Mouse (Mus musculus) heart, embryonic 11.5 days (tissue): ENCODE data around the gene Caskin1. TPM values are rescaled to one million over a fixed set of nuclear protein-coding genes. Genes with fewer than 3 reads are reported as not detected.
A peak's percentile ranks its signal among the peaks of the same experiment; 100 is the strongest.

Experiments used
- ATAC-seq: fragments of 200-750 bp; cut with Nextera tagmentation; replicated peaks from 2 replicates; pipeline ENCODE4 v1.8.0; 2017; ENCODE audit warnings: moderate library complexity; ENCODE audit not compliant: insufficient number of reproducible peaks, low FRiP score, low TSS enrichment
- H3K27ac ChIP-seq: fragments of 300-500 bp; sonication (generic); 2 replicates; pipeline ENCODE4 v1.5.1; 2014; ENCODE audit warnings: mild to moderate bottlenecking, low read depth, low read length
- H3K27me3 ChIP-seq: fragments of 300-500 bp; sonication (generic); 2 replicates; pipeline ENCODE4 v1.6.1; 2014; ENCODE audit warnings: mild to moderate bottlenecking, low read length, mixed read lengths; ENCODE audit not compliant: control insufficient read depth, insufficient read depth
- H3K36me3 ChIP-seq: fragments of 300-500 bp; sonication (generic); 2 replicates; pipeline ENCODE4 v1.6.1; 2014; ENCODE audit warnings: mild to moderate bottlenecking, low read length, moderate library complexity, mixed read lengths; ENCODE audit not compliant: control insufficient read depth, insufficient read depth
- H3K4me1 ChIP-seq: fragments of 300-500 bp; sonication (generic); 2 replicates; pipeline ENCODE4 v1.6.1; 2014; ENCODE audit warnings: low read length; ENCODE audit not compliant: control insufficient read depth, insufficient read depth
- H3K4me2 ChIP-seq: fragments of 300-500 bp; sonication (generic); 2 replicates; pipeline ENCODE4 v1.6.1; 2014; ENCODE audit warnings: mild to moderate bottlenecking, moderate library complexity
- H3K4me3 ChIP-seq: fragments of 300-500 bp; sonication (generic); 2 replicates; pipeline ENCODE4 v1.5.1; 2014; ENCODE audit warnings: low read depth, low read length
- H3K9ac ChIP-seq: fragments of 300-500 bp; sonication (generic); 2 replicates; pipeline ENCODE4 v1.6.1; 2014; ENCODE audit warnings: mild to moderate bottlenecking, low read depth, low read length, moderate library complexity
- H3K9me3 ChIP-seq: fragments of 300-500 bp; sonication (generic); replicated peaks from 2 replicates; pipeline ENCODE4 v1.6.1; 2016; ENCODE audit warnings: low read length; ENCODE audit not compliant: control insufficient read depth
- WGBS: fragments of 180-500 bp; shearing (Covaris S2); extraction: QIAGEN DNeasy Blood & Tissue Kit; methylation state at CpG from one replicate; pipeline ENCODE4 v1.1.7; 2014; ENCODE audit not compliant: insufficient replicate concordance; 5-methylcytosine and 5-hydroxymethylcytosine counted together
- polyA plus RNA-seq: library from polyadenylated mRNA; unstranded; fragments of >200 nt; fragmentation: Nextera tagmentation; extraction: Ambion mirVana; gene quantifications from 2 replicates; pipeline ENCODE4 v1.2.1, GENCODE M21; 2014

The Caskin1 gene
- polyA plus RNA-seq, 1 experiment from 2014 or later, result 0.40 TPM

DNA sequence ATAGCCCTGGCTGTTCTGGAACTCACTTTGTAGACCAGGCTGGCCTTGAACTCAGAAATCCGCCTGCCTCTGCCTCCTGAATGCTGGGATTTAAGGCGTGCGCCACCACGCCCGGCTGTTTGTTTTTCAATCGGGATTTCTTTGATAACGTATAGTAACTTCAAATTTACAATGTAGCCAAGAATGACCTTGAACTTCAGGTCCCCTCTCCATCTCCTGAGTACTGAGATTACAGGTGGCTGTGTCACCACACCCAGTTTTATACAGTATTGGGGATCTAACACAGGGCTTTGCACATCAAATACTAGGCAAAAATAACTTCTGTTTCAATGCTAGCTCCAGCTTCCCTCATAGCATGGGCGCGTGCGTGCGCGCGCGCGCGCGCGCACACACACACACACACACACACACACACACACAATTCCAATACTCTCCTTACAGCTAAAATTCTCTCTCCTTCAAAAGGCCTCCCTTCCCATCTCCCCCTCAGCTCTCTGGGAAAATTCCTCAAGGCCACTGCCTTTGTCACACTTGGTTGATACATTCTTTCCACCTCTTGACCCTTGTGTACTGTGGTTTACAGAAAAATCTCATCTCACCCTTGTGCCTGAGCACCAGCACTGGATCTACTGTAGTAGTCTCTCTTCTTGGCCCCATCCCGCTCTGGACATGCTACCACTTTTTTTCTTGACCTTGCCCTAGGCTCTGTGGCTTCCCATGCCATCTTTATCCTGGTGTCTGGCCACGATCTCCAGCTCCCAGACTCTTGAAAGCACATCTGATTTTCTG is 7.2 kb upstream of the Caskin1 start:
- no peak overlapping the region for H3K4me3 ChIP-seq
- WGBS, result 89% methylated on average over 20 of the region's 20 CpGs
- H3K4me1 ChIP-seq, result peaks cover 13% of the 10 kb centered on the region
- no peaks in the 10 kb centered on the region for H3K9me3 ChIP-seq
- ATAC-seq, result no peak
- no peaks in the 10 kb centered on the region for H3K27me3 ChIP-seq
- H3K27ac ChIP-seq, result no peak overlapping the region
- no peak overlapping the region for H3K9ac ChIP-seq
- peaks cover 6% of the 10 kb centered on the region for H3K36me3 ChIP-seq
- H3K4me2 ChIP-seq, result no peak overlapping the region

DNA sequence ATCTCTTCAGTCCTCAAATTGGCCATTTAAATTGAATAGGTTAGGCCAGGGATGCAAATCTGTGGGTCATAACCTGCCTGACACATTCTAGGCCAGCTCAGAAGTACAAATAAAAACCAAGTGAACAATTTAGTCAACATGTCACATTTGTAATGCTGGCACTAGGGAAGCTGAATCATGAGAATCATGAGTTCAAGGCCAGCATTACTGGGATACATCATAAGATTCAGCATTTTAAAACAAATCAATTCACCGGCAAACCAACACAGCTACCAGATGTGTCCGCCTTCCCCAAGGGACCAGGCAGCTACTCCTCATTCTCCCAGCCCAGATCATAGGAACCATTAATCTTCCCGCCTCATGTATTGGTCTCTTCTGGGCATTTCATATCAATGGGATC is 4.9 kb upstream of the Caskin1 start:
- WGBS, result 85% methylated on average over 3 of the region's 3 CpGs
- Histone ChIP-seq H3K4me3 (no peak overlapping the region), H3K27ac (no peak overlapping the region), H3K9me3 (no peaks in the 10 kb centered on the region), H3K36me3 (no peaks in the 10 kb centered on the region), H3K9ac (no peak overlapping the region), H3K4me2 (no peak overlapping the region), H3K4me1 (peaks cover 6% of the 10 kb centered on the region), H3K27me3 (peaks cover 18% of the 10 kb centered on the region)
- no peak for ATAC-seq

DNA sequence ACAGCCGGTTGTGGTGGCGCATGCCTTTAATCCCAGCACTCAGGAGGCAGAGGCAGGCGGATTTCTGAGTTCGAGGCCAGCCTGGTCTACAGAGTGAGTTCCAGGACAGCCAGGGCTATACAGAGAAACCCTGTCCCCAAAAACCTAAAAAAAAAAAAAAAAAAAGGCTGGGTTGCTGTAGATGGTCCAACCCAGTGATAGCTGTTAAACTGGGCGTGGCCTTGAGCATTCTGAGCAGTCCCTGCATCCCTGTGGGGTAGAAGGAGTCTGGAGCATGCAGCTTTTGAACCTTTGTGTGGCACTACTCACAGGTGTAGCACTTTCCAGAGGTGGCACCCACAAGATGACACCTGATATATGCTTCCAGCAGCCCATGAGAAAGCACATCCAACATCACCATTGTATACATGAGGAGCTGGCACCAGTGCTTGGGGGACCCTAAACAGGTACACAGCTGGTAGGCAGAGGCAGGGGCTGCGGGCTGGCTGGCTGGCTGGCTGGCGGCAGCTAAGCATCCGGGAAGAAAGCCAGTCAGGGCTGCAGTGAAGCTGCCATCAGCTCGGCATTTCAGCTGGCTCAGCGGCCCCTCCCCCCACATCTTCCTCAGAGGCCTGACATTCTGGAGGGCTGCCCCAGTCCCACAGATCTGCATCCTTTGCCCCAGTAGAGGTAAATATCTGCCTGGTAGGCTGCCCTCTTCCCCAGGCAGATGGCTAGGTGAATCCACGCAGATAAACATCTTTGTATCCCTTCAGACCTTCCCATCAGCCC is 3.1 kb upstream of the Caskin1 start:
- Histone ChIP-seq H3K4me3 (no peak overlapping the region), H3K9ac (no peak overlapping the region), H3K9me3 (no peaks in the 10 kb centered on the region), H3K27me3 (peaks cover 36% of the 10 kb centered on the region), H3K4me1 (peaks cover 6% of the 10 kb centered on the region), H3K36me3 (no peaks in the 10 kb centered on the region), H3K27ac (no peak overlapping the region), H3K4me2 (peak overlapping the region; percentile 14; the same call in 1 of the 2 replicates)
- WGBS, result 29% methylated on average over 11 of the region's 11 CpGs
- no peak for ATAC-seq

DNA sequence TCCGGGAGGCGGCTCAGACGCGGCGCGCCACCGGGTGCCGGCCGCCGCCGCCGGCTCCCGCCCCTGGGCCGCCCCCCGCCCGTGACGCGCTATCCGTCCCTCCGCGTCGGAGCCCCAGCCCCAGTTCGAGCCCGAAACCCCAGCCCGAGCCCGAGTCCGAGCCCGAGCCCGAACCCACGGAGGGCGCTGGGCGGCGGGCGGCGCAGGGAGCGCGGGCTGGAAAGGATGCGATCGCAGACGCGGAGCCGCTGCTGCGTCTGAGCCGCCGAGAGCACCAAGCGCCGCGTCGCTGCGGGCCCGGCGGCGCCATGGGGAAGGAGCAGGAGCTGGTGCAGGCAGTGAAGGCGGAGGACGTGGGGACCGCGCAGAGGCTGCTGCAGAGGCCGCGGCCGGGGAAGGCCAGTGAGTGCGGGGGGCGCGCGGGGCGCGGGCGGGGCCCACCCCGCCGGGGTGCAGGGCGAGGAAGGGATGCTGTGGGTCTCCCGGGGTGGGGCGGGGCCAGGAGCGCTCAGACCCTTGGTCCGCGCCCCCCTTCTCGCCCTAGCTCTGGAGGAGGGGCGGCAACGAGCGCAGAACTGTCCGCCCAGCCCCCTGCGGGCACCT is 362 bp downstream of the Caskin1 start:
- peak overlapping the region; percentile 73 for H3K9ac ChIP-seq
- H3K27ac ChIP-seq, result no peak overlapping the region
- peaks cover 43% of the 10 kb centered on the region for H3K27me3 ChIP-seq
- peak overlapping the region; percentile 76 for H3K4me3 ChIP-seq
- no peaks in the 10 kb centered on the region for H3K36me3 ChIP-seq
- peak overlapping the region; percentile 84 for H3K4me2 ChIP-seq
- no peaks in the 10 kb centered on the region for H3K9me3 ChIP-seq
- WGBS, result under 1% methylated on average over 64 of the region's 81 CpGs
- H3K4me1 ChIP-seq, result peaks cover 6% of the 10 kb centered on the region
- ATAC-seq, result peak; percentile 59; the same call in 1 of the 2 replicates

DNA sequence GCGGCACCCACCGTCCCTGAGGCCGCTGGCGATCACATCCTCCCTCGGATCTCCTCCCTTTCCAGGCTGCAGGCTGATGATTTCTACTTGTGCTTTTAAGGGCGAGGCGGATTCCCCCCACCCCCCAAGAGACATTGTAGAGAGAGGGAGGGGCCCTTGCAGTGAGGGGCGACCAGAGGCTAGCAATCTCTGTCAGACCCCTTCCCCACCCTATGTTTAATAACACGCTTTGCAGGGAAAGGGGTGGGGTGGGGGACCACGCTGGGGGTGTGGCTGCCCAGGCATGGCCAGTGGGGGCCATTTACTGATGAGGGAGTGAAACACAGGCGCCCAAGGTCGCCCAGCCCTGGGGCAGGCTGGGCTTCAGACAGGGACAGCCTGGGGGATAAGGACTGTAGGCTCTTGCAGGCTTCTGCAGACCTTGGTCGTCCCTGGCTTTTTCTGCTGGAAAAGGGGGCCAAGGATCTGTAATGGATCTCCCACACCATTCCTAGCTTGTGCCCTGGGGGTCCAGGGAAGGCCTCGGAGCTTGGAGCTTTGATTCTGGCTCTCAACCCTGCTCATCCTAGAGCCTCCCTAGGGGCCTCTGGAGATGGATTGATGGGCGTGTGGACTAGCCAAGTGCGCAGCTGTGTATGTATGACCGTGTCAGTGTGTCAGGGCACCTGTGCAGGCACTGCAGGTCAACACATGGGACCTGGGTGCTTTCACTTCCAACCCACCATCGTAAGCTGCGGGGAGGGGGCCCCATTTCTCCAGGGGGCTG is 1.0 kb downstream of the Caskin1 start:
- Histone ChIP-seq H3K4me2 (peak overlapping the region; percentile 84), H3K27me3 (peaks cover 43% of the 10 kb centered on the region), H3K4me1 (peaks cover 6% of the 10 kb centered on the region), H3K9ac (peak overlapping the region; percentile 73), H3K27ac (no peak overlapping the region), H3K36me3 (no peaks in the 10 kb centered on the region), H3K4me3 (peak overlapping the region; percentile 76), H3K9me3 (no peaks in the 10 kb centered on the region)
- ATAC-seq, result no peak
- 20% methylated on average over 19 of the region's 19 CpGs for WGBS

DNA sequence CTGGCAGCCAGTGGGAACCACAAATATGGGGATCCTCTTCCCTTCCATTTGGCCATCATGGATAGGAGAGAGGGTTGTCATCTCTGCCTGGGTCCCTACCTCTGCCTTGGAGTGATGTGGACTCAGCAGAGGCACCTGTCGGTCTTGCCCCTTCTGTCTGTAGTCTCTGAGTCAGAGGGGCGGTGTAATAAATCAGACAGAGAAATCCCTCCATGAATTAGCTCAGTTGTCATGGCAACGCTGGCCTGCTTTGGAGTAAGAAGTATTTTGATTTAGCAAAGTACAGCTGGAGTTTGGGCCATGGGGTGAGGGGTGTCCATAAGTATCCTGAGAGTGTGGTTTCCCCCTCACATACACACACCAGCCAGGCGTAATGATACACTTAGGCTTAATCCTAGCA is 2.0 kb downstream of the Caskin1 start:
- H3K4me2 ChIP-seq, result no peak overlapping the region
- no peaks in the 10 kb centered on the region for H3K36me3 ChIP-seq
- ATAC-seq, result no peak
- no peak overlapping the region for H3K4me3 ChIP-seq
- no peaks in the 10 kb centered on the region for H3K9me3 ChIP-seq
- H3K27ac ChIP-seq, result no peak overlapping the region
- peaks cover 3% of the 10 kb centered on the region for H3K4me1 ChIP-seq
- no peak overlapping the region for H3K9ac ChIP-seq
- peaks cover 43% of the 10 kb centered on the region for H3K27me3 ChIP-seq
- 83% methylated on average over 4 of the region's 4 CpGs for WGBS

DNA sequence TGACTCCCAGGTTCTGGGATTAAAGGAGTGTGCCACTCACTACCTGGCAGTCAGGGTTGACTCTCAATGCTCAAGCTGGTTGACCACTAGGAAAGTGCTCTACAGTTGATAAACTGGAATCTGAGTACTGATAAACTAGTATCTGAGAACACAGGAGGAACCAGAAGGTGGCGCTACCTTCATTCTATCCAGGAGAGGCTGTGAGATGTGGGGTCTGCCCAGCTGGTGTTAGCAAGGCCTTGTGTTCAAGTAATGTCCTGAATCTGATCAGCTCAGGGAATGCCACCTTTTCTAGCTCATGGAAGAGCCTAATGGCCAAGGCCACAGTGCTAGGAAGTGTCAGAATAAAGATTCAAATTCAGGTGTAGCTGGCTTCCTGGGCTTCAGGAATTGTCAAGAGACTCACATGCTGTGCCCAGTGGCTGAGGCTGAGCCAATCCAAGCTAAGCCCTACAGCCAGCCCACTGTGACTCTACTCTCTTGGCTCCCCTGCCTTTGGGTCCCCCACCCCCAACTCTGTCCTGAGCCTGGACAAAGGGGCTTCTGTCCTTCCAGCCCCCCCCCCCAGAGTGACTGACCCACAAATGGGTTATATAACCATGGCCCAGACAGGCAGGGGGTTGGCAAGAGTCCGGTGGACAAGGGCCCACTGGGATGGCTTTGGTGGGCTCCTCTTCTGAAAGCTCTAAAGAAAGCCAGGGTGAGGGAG is 6.4 kb downstream of the Caskin1 start:
- no peak for ATAC-seq
- Histone ChIP-seq H3K36me3 (no peaks in the 10 kb centered on the region), H3K9me3 (no peaks in the 10 kb centered on the region), H3K27ac (no peak overlapping the region), H3K4me2 (no peak overlapping the region), H3K4me1 (no peaks in the 10 kb centered on the region), H3K4me3 (no peak overlapping the region), H3K27me3 (peaks cover 15% of the 10 kb centered on the region), H3K9ac (no peak overlapping the region)
- 42% methylated on average over 2 of the region's 2 CpGs for WGBS

DNA sequence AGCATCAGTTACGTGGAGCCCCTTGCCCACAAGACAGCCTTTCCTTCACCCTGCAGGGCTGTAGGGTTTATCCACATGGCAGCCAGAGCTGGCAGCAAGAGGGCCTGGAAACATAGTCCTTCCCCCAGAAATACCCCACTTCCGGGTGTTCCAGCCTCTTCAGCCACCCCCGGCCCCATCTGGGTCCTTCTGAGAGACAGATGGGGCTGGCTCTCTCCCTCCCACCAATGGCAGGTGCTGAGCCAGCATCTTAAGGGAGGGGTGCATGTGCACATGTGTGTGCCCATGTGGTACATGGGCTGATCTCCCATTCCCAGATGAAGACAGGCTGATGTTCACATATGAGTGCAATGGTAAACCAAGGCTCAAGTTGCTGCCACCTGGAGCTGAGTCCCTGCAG is 7.0 kb downstream of the Caskin1 start:
- no peaks in the 10 kb centered on the region for H3K9me3 ChIP-seq
- H3K36me3 ChIP-seq, result no peaks in the 10 kb centered on the region
- H3K27me3 ChIP-seq, result peaks cover 8% of the 10 kb centered on the region
- H3K9ac ChIP-seq, result no peak overlapping the region
- WGBS, result 76% methylated on average over 3 of the region's 3 CpGs
- H3K4me3 ChIP-seq, result no peak overlapping the region
- no peak overlapping the region for H3K4me2 ChIP-seq
- ATAC-seq, result no peak
- H3K4me1 ChIP-seq, result no peaks in the 10 kb centered on the region
- no peak overlapping the region for H3K27ac ChIP-seq
